Mouse (Mus musculus): ENCODE measurements around the gene Plcb1. TPM values are rescaled to one million over a fixed set of nuclear protein-coding genes. Genes with fewer than 3 reads are reported as not detected.

Plcb1 gene
- polyA plus RNA-seq, 1 experiment = not detected

DNA sequence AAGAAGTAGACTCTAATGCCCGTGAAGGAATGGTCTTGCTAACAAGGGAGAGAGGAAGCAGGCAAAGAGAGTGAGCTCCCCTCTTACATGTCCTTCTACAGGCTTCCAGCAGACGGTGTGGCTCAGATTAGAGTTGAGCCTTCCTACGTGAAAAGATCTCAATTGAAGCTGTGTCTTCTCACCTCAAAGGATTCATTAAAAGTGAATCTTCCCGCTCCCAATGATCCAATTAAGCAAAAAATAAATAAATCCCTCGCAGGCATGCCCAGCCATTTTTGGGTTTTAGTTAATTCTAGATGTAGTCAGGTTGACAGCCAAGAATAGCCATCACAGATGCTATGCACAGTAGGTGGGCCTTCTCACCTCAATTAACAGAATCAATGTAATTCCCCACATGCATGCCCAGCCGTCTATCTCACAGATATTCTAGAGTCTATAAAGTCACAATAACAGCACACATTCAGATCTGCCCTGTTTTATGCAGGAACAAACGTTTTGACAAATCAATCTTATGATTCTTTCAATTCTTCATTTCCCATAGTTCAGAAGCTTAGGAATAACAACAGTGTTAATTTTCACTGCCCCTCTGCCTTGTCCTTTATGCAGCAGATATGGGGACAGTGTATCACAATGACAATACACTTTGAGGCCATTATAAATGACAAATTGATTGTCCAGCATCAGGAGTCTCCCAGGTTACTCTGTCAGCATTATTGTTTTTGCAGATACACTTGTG, 520.0 kb downstream of the Plcb1 start:
- H3K4me1 ChIP-seq (ENCODE audit: control insufficient read depth) = no peaks in the 10 kb centered on the region
- H3K9me3 ChIP-seq (ENCODE audit: control insufficient read depth, low read length) = no peaks in the 10 kb centered on the region
- no peak for TF ChIP-seq TAL1 (IDR thresholded peaks at IDR 0.05; ENCODE audit: low read length)
- no peak for TF ChIP-seq GATA1 (IDR thresholded peaks at IDR 0.05; ENCODE audit: low read length)

DNA sequence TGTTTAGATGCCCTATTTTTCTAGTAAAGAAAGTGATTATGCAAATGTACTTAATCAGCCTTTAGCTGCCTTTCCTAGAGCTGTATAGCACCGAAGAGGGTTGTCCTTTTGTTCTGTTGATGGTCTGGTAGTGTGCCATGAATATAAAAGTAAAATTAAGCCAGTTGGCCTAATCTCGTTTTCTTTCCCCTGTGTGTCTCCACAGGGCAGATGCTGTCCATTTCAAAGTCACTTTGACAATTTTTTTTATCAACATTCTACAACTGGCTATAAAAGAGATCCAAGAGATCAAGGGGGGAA, 520.6 kb downstream of the Plcb1 start:
- Histone ChIP-seq H3K4me3 (replicated peaks) (no peak overlapping the region), H3K27me3 (ENCODE audit: control insufficient read depth) (no peaks in the 10 kb centered on the region), H3K9me3 (ENCODE audit: control insufficient read depth, low read length) (no peaks in the 10 kb centered on the region), H3K4me1 (ENCODE audit: control insufficient read depth) (no peaks in the 10 kb centered on the region), H3K36me3 (ENCODE audit: control insufficient read depth) (no peaks in the 10 kb centered on the region)
- TF ChIP-seq TAL1 (IDR thresholded peaks at IDR 0.05; ENCODE audit: low read length) (no peak), GATA1 (IDR thresholded peaks at IDR 0.05; ENCODE audit: low read length) (no peak)

More for the DNA sequence above, 520.0 kb downstream of the Plcb1 start:
- Histone ChIP-seq H3K4me3 (replicated peaks) (no peak overlapping the region), H3K27me3 (ENCODE audit: control insufficient read depth) (no peaks in the 10 kb centered on the region), H3K36me3 (ENCODE audit: control insufficient read depth) (no peaks in the 10 kb centered on the region)

DNA sequence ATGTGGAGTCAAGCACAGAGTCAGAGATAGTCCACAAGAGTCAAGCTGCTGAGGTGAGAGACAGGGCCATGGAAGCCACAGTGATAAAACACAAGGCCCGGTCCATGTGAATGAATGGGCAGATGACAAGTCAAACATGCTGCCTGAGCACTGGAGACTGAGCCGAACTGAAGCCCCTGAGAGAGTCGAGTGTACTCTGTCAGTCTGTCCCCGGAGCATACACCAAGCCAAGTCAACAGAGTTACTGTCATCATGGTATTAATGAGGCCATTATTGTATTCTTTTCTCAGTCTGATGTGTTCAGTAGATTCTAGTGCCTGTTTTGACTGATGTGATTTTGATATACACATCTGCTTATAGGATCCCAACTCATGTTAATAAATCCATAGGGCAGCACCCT, 521.9 kb downstream of the Plcb1 start:
- Histone ChIP-seq H3K27me3 (ENCODE audit: control insufficient read depth) (no peaks in the 10 kb centered on the region), H3K4me1 (ENCODE audit: control insufficient read depth) (no peaks in the 10 kb centered on the region), H3K9me3 (ENCODE audit: control insufficient read depth, low read length) (no peaks in the 10 kb centered on the region), H3K36me3 (ENCODE audit: control insufficient read depth) (no peaks in the 10 kb centered on the region), H3K4me3 (replicated peaks) (no peak overlapping the region)
- TF ChIP-seq GATA1 (IDR thresholded peaks at IDR 0.05; ENCODE audit: low read length) = no peak
- no peak for TF ChIP-seq TAL1 (IDR thresholded peaks at IDR 0.05; ENCODE audit: low read length)

DNA sequence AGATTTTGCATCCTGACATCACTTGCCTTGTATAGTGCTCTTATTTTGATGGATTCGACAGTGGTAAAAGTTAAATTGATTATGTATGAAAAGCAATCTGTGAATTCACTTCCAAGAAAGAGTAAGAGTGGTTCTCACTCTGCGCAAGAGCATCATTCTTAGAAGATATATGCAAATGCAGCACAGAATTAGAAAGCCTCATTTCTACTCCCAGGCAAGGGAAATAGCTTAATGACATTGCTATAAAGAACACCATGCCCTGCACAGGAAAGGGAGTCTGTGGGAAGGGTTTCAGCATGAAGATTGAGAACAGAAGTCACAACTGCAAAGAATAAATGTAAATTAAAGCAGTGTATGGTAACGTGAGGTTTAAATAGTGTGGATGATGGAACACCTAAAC, 530.1 kb downstream of the Plcb1 start:
- TF ChIP-seq GATA1 (IDR thresholded peaks at IDR 0.05; ENCODE audit: low read length) (no peak), TAL1 (IDR thresholded peaks at IDR 0.05; ENCODE audit: low read length) (no peak)
- H3K36me3 ChIP-seq (ENCODE audit: control insufficient read depth) = no peaks in the 10 kb centered on the region
- no peaks in the 10 kb centered on the region for H3K4me1 ChIP-seq (ENCODE audit: control insufficient read depth)
- no peaks in the 10 kb centered on the region for H3K27me3 ChIP-seq (ENCODE audit: control insufficient read depth)
- H3K4me3 ChIP-seq (replicated peaks) = no peak overlapping the region
- H3K9me3 ChIP-seq (ENCODE audit: control insufficient read depth, low read length) = peaks cover 2% of the 10 kb centered on the region; the same call in 1 of the 2 replicates

DNA sequence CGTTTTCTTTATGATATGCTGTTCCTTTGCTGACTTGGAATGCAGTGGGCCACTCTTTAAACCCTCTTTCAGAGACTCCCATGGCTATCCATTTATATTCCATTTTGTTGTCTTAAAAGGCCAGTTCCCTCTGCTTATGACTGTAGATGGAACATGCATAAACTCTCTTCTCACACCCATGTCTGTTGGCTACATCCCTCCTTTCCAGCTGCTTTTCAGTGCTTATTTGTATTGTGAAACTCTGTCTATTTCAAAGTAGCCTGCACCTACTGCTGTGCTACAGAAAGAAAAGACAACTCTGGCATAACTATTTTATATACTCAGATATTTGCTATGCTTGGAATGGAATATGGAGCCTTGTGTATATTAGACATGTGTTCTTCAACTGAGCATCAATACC, 532.3 kb downstream of the Plcb1 start:
- no peak for TF ChIP-seq TAL1 (IDR thresholded peaks at IDR 0.05; ENCODE audit: low read length)
- no peak for TF ChIP-seq GATA1 (IDR thresholded peaks at IDR 0.05; ENCODE audit: low read length)
- H3K27me3 ChIP-seq (ENCODE audit: control insufficient read depth) = no peaks in the 10 kb centered on the region

DNA sequence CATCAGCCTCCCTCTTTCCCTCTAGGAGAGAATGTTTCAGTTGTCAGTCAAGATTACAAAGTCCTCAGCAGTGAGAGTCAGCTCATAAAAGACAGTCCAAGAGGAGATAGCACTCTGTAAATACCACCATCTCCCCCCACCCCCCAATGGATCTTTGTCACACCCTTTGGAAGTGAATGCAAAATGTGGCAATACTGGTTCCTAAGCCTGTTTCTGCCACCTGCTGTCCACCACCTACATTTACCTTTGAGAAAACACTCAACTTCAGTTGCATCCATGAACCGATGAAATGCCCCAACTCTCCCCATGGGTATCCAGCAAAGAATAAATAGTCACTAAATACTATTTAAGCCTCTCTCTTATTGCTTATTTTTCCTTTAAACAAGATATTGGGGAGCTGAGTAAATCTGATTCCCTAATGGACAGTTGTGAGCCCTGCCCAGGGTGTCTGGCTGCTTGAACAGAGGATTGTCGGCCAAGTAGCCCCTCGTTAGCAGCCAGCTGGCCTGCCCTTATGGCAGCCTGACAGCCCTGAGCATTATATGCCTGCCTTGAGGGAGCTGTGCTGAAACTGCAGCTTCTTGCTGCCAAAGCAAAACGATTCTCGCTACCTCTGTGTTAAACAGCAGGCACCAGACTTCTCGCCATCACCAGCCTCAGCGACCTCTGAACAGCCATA, 537.5 kb downstream of the Plcb1 start:
- H3K4me1 ChIP-seq (ENCODE audit: control insufficient read depth) = no peaks in the 10 kb centered on the region
- H3K4me3 ChIP-seq (replicated peaks) = no peak overlapping the region
- no peaks in the 10 kb centered on the region for H3K9me3 ChIP-seq (ENCODE audit: control insufficient read depth, low read length)
- TF ChIP-seq GATA1 (IDR thresholded peaks at IDR 0.05; ENCODE audit: low read length) = no peak
- no peak for TF ChIP-seq TAL1 (IDR thresholded peaks at IDR 0.05; ENCODE audit: low read length)
- no peaks in the 10 kb centered on the region for H3K36me3 ChIP-seq (ENCODE audit: control insufficient read depth)
- no peaks in the 10 kb centered on the region for H3K27me3 ChIP-seq (ENCODE audit: control insufficient read depth)

More for the DNA sequence above, 532.3 kb downstream of the Plcb1 start:
- Histone ChIP-seq H3K4me3 (replicated peaks) (no peak overlapping the region), H3K4me1 (ENCODE audit: control insufficient read depth) (no peaks in the 10 kb centered on the region), H3K36me3 (ENCODE audit: control insufficient read depth) (no peaks in the 10 kb centered on the region), H3K9me3 (ENCODE audit: control insufficient read depth, low read length) (peaks cover under 1% of the 10 kb centered on the region; the same call in 1 of the 2 replicates)

DNA sequence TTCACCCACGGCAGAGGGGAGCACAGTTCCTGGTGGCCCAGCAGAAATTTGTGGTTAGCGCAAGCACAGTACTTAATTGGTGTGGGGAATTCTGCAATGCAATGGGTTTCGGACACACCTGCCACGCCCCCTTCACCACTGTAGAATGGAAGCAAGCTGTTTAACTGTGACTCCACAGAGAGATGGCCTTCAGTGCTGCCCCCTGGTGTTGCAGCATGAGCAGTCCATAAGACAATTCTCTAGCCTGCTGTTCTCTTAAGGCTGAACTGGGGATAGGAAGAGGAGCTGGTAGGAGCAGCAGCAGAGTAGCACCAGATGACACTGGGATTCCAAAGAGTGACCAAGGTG, 538.1 kb downstream of the Plcb1 start:
- no peak for TF ChIP-seq TAL1 (IDR thresholded peaks at IDR 0.05; ENCODE audit: low read length)
- no peak for TF ChIP-seq GATA1 (IDR thresholded peaks at IDR 0.05; ENCODE audit: low read length)
- Histone ChIP-seq H3K4me3 (replicated peaks) (no peak overlapping the region), H3K36me3 (ENCODE audit: control insufficient read depth) (no peaks in the 10 kb centered on the region), H3K4me1 (ENCODE audit: control insufficient read depth) (no peaks in the 10 kb centered on the region), H3K27me3 (ENCODE audit: control insufficient read depth) (no peaks in the 10 kb centered on the region), H3K9me3 (ENCODE audit: control insufficient read depth, low read length) (no peaks in the 10 kb centered on the region)

DNA sequence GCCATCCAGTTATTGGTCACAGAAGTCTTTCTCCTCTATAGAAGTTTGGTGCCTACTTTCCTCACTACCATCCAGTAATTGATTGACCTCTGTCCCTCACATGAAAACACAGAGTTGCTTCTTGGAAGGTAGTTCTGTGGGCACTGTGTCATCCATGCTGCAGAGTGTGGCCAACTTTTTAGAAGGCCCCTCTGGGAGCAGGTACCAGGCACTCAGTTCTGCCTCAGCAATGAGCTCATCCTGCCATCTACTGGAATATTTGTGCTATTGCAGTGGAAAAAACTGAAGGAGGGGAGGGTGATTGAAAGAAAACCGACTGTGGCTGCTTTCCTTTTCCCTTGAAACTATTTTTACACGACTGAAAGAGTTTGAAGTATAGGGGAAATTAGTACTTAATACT, 542.9 kb downstream of the Plcb1 start:
- Histone ChIP-seq H3K4me3 (replicated peaks) (no peak overlapping the region), H3K36me3 (ENCODE audit: control insufficient read depth) (no peaks in the 10 kb centered on the region), H3K27me3 (ENCODE audit: control insufficient read depth) (no peaks in the 10 kb centered on the region), H3K9me3 (ENCODE audit: control insufficient read depth, low read length) (no peaks in the 10 kb centered on the region), H3K4me1 (ENCODE audit: control insufficient read depth) (no peaks in the 10 kb centered on the region)
- no peak for TF ChIP-seq GATA1 (IDR thresholded peaks at IDR 0.05; ENCODE audit: low read length)
- TF ChIP-seq TAL1 (IDR thresholded peaks at IDR 0.05; ENCODE audit: low read length) = no peak

DNA sequence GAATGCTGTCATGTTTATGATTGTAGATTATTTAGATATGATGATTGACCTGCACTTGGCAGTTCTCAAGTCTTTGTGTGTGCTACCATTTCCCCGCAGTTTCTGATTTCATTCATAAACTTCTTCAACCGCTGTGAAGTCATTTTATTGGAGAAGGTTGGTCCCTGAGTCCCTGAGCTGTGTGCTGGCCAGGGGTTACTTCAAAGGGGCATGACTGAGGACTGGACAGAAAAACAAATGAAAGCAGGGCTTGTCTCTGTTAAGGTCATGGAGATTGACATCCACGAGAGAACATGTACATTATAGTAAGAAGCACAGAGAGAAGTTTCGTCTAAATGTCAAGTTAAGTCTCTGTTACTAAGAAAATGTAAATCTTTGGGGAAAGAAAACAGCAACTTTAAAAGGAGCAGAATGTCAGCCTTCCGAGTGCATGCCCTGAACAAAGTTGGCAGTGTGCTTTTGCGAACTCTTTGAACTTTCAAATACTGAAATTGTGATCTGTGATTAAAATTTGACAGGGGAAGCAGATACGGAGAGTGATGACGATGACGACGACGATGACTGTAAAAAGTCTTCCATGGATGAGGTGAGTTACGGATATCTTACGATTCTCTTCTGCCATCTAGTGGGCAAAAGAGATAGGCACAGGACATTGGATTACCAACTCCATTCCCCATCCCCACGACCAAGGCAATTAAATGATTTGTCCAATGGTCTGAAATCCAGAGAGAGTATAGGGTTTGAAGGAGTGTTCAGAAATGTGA, 544.1 kb downstream of the Plcb1 start:
- H3K4me3 ChIP-seq (replicated peaks) = no peak overlapping the region
- no peaks in the 10 kb centered on the region for H3K4me1 ChIP-seq (ENCODE audit: control insufficient read depth)
- no peaks in the 10 kb centered on the region for H3K9me3 ChIP-seq (ENCODE audit: control insufficient read depth, low read length)
- H3K36me3 ChIP-seq (ENCODE audit: control insufficient read depth) = no peaks in the 10 kb centered on the region
- no peaks in the 10 kb centered on the region for H3K27me3 ChIP-seq (ENCODE audit: control insufficient read depth)
- no peak for TF ChIP-seq TAL1 (IDR thresholded peaks at IDR 0.05; ENCODE audit: low read length)
- no peak for TF ChIP-seq GATA1 (IDR thresholded peaks at IDR 0.05; ENCODE audit: low read length)
